Mouse (Mus musculus) heart, postnatal 0 days (tissue): ENCODE results near the gene Prdm16. TPM values are rescaled to one million over a fixed set of nuclear protein-coding genes. Genes with fewer than 3 reads are reported as not detected.

Experiments used
- ATAC-seq: fragments of 200-750 bp; cut with Nextera tagmentation; 2 replicates; pipeline ENCODE4 v1.8.0; 2017; ENCODE audit warnings: low read depth, moderate number of reproducible peaks, moderate library complexity; ENCODE audit not compliant: insufficient read depth
- DNase-seq: peaks from one replicate; pipeline ENCODE4 v3.0.0-alpha.2; 2016; ENCODE audit warnings: low spot score
- H3K27ac ChIP-seq: fragments of 300-500 bp; sonication (generic); 2 replicates; pipeline ENCODE4 v1.5.1; 2014; ENCODE audit warnings: low read depth, mild to moderate bottlenecking
- H3K27me3 ChIP-seq: fragments of 300-500 bp; sonication (generic); 2 replicates; pipeline ENCODE4 v1.6.1; 2014; ENCODE audit warnings: low read length, mixed read lengths; ENCODE audit not compliant: control insufficient read depth, insufficient read depth
- H3K36me3 ChIP-seq: fragments of 300-500 bp; sonication (generic); replicated peaks from 2 replicates; pipeline ENCODE4 v1.6.1; 2014; ENCODE audit warnings: low read length, mixed read lengths; ENCODE audit not compliant: control insufficient read depth, insufficient read depth
- H3K4me1 ChIP-seq: fragments of 300-500 bp; sonication (generic); 2 replicates; pipeline ENCODE4 v1.6.1; 2014; ENCODE audit warnings: antibody characterized with exemption; ENCODE audit not compliant: control insufficient read depth, insufficient read depth
- H3K4me2 ChIP-seq: fragments of 300-500 bp; sonication (generic); 2 replicates; pipeline ENCODE4 v1.6.1; 2014; ENCODE audit warnings: low read depth, mild to moderate bottlenecking, low read length, moderate library complexity
- H3K4me3 ChIP-seq: fragments of 300-500 bp; sonication (generic); 2 replicates; pipeline ENCODE4 v1.5.1; 2014; ENCODE audit warnings: low read depth, low read length
- H3K9ac ChIP-seq: fragments of 300-500 bp; sonication (generic); replicated peaks from 2 replicates; pipeline ENCODE4 v1.6.1; 2014; ENCODE audit warnings: low read depth, low read length, mixed read lengths
- H3K9me3 ChIP-seq: fragments of 300-500 bp; sonication (generic); replicated peaks from 2 replicates; pipeline ENCODE4 v1.6.1; 2016; ENCODE audit warnings: low read length; ENCODE audit not compliant: control insufficient read depth
- CTCF ChIP-seq: IDR thresholded peaks from 2 replicates; pipeline ENCODE4 v1.5.1; 2016; ENCODE audit warnings: antibody characterized with exemption, control low read depth, low read depth
- EP300 ChIP-seq: IDR thresholded peaks from 2 replicates; pipeline ENCODE4 v1.6.1; 2016; ENCODE audit warnings: antibody characterized with exemption, low read depth
- WGBS: fragments of 180-500 bp; shearing (Covaris S2); extraction: QIAGEN DNeasy Blood & Tissue Kit; methylation state at CpG from one replicate; pipeline ENCODE4 v1.1.7; 2014; 5-methylcytosine and 5-hydroxymethylcytosine counted together
- polyA plus RNA-seq: library from polyadenylated mRNA; unstranded; fragments of >200 nt; fragmentation: Nextera tagmentation; extraction: Ambion mirVana; gene quantifications from 2 replicates; pipeline ENCODE4 v1.2.1, GENCODE M21; 2015
- total RNA-seq: library from RNA; depleted of rRNA; stranded (reverse); fragments of >200 nt; gene quantifications from 2 replicates; pipeline ENCODE4 v1.2.3, GENCODE M21; 2014; ENCODE audit warnings: low replicate concordance

Prdm16 gene
- total and polyA plus RNA-seq, 2 experiments from 2014 or later: 9.3 to 14.7 TPM

- 59% methylated on average over 4 of the region's 4 CpGs for WGBS
- Histone ChIP-seq H3K4me1 (peaks cover 11% of the 10 kb centered on the region), H3K27ac (no peak overlapping the region), H3K9me3 (peaks cover 6% of the 10 kb centered on the region; the same call in 1 of the 2 replicates), H3K4me2 (no peak overlapping the region), H3K27me3 (peaks cover 3% of the 10 kb centered on the region; the same call in 1 of the 2 replicates), H3K36me3 (no peaks in the 10 kb centered on the region), H3K9ac (no peak overlapping the region), H3K4me3 (no peak overlapping the region)
- TF ChIP-seq EP300 (no peak), CTCF (no peak)
- ATAC-seq: no peak
- no peak for DNase-seq
Measured at GRCm38 (mm10) chr4:154414885-154415284, 221.8 kb downstream of the Prdm16 start.

GRCm38 (mm10) chr4:154410559-154410958 is 226.1 kb downstream of the Prdm16 start:
- Histone ChIP-seq H3K27ac (no peak overlapping the region), H3K4me1 (peaks cover 11% of the 10 kb centered on the region), H3K4me3 (no peak overlapping the region)

GRCm38 (mm10) chr4:154409841-154410240 is 226.8 kb downstream of the Prdm16 start:
- 61% methylated on average over 10 of the region's 10 CpGs for WGBS
- Histone ChIP-seq H3K27ac (no peak overlapping the region), H3K4me3 (no peak overlapping the region), H3K9ac (no peak overlapping the region), H3K4me1 (peaks cover 11% of the 10 kb centered on the region), H3K4me2 (no peak overlapping the region), H3K36me3 (no peaks in the 10 kb centered on the region), H3K27me3 (peaks cover 5% of the 10 kb centered on the region; the same call in 1 of the 2 replicates), H3K9me3 (no peaks in the 10 kb centered on the region)
- TF ChIP-seq CTCF (no peak), EP300 (no peak)
- no peak for ATAC-seq
- DNase-seq: no peak

More at GRCm38 (mm10) chr4:154410559-154410958, 226.1 kb downstream of the Prdm16 start:
- H3K36me3 ChIP-seq: no peaks in the 10 kb centered on the region
- 52% methylated on average over 8 of the region's 8 CpGs for WGBS
- TF ChIP-seq CTCF (no peak), EP300 (no peak)
- DNase-seq (no peak), ATAC-seq (no peak)
- H3K9ac ChIP-seq: no peak overlapping the region
- H3K9me3 ChIP-seq: no peaks in the 10 kb centered on the region
- H3K27me3 ChIP-seq: peaks cover 5% of the 10 kb centered on the region; the same call in 1 of the 2 replicates
- H3K4me2 ChIP-seq: no peak overlapping the region

- H3K9me3 ChIP-seq: no peaks in the 10 kb centered on the region
- ATAC-seq (no peak), DNase-seq (no peak)
- no peak overlapping the region for H3K27ac ChIP-seq
- H3K9ac ChIP-seq: no peak overlapping the region
- H3K36me3 ChIP-seq: no peaks in the 10 kb centered on the region
- WGBS: 56% methylated on average over 19 of the region's 19 CpGs
- H3K4me2 ChIP-seq: no peak overlapping the region
- H3K4me1 ChIP-seq: peaks cover 11% of the 10 kb centered on the region
- TF ChIP-seq CTCF: no peak
- no peak for TF ChIP-seq EP300
- H3K27me3 ChIP-seq: peaks cover 5% of the 10 kb centered on the region; the same call in 1 of the 2 replicates
- no peak overlapping the region for H3K4me3 ChIP-seq
Measured at GRCm38 (mm10) chr4:154409237-154409721, 227.4 kb downstream of the Prdm16 start.

GRCm38 (mm10) chr4:154402948-154403347 is 233.7 kb downstream of the Prdm16 start:
- no peak overlapping the region for H3K27ac ChIP-seq
- H3K27me3 ChIP-seq: no peaks in the 10 kb centered on the region
- H3K4me1 ChIP-seq: peaks cover 22% of the 10 kb centered on the region
- ATAC-seq (no peak), DNase-seq (no peak)
- 47% methylated on average over 4 of the region's 4 CpGs for WGBS
- no peak overlapping the region for H3K4me2 ChIP-seq
- TF ChIP-seq EP300: no peak
- no peak for TF ChIP-seq CTCF
- H3K9ac ChIP-seq: no peak overlapping the region
- H3K4me3 ChIP-seq: no peak overlapping the region
- H3K36me3 ChIP-seq: no peaks in the 10 kb centered on the region
- H3K9me3 ChIP-seq: no peaks in the 10 kb centered on the region
